Mouse (Mus musculus): ENCODE data around the gene Pbx1.
A peak's percentile ranks its signal among the peaks of the same experiment; 100 is the strongest.

Gene Pbx1

GRCm38 (mm10) chr1:168382823-168383157 lies 49.3 kb downstream of the Pbx1 start:
- DNase-seq = no peak

GRCm38 (mm10) chr1:168382106-168382822 lies 49.8 kb downstream of the Pbx1 start:
- DNase-seq = no peak

- DNase-seq = peak; percentile 24
Measured at GRCm38 (mm10) chr1:168381451-168381850, 50.6 kb downstream of the Pbx1 start.

- no peak for DNase-seq
Measured at GRCm38 (mm10) chr1:168380241-168380770, 51.8 kb downstream of the Pbx1 start.

- no peak for DNase-seq
Measured at GRCm38 (mm10) chr1:168377650-168378049, 54.4 kb downstream of the Pbx1 start.

GRCm38 (mm10) chr1:168376330-168376729 lies 55.7 kb downstream of the Pbx1 start:
- no peak for DNase-seq

DNA sequence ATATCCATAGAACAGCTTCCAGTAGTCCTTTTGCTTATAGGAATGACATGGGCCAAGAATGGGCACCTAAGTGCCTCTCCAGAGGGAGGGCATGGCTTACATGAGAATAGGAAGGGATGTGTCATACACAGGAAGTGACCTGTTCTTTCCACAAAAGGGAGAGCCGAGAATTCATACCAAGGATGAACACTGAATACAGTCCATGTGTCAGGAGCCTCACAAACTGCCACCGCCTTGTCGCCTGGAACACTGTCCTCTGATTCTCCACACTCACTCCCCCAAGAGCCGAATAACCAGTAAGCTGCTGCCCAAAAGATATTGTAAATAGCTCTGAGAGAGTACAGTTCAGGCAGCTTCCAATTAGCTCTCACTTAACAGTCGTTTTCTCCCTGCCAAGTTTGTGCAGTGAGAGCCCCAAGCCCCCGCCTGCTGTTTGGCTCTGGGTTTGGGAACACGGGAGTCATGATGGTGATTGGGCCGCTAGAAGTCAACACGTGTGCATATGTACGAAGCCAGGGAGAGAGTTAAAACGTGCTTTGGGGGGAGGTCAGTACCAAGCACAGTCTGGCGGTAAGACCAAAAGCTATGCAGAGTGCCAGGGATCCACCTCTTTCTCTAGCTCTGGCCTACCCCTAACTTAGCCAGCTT lies 57.0 kb downstream of the Pbx1 start:
- no peak for DNase-seq

DNA sequence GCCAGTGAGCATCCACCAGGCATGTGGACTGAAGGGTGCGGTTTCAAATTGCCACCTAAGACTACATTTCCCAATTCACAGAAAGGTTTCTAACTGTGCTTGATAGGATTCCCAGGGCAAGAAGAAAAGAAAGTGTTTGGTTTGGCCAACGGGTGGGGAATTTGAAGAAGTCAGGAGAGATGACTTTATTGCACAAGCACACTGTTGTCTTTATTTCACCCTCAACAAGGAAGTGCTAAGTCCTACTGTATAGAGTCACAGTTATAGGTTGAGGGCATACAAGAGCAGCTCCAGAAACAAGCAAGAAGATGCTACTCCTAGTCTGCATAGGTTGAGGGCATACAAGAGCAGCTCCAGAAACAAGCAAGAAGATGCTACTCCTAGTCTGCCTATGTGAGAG lies 60.0 kb downstream of the Pbx1 start:
- DNase-seq = no peak

DNA sequence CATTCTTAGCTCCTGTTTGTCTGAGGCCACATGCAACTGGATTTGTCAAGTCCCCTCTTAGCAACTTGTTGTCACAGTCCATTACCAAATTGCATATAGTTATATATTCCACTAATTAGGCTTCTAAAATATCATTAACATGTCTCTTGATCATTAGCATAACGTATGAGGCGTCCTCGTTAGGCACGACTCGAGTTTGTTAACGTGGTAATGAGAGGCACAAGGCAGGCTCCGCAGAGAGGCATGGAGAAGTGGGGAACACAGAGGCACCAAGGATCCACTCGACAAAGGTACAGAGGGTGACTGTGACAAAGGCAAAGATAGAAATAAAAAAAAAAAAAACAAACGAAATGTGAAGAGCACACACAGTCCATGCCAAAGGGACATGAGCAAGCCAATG lies 61.1 kb downstream of the Pbx1 start:
- DNase-seq = no peak

DNA sequence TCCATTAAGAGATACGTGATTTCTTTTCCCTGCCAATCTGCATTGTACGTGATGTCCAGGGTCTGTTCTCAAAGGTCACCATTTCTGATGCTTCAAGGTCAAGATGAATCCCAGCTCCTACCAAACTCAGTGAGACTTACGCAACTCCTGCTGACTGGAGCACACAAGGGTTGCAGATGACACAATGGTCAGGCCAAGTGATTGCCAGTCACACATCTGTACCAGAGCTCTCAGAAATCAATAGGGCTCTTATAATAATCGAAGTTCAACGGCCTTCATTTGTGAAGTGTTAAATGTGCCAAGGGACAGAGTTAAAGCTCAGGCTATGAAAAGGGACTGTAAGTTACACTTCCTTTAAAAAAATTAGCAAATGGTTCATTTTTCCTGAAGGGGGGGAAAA lies 65.8 kb downstream of the Pbx1 start:
- DNase-seq = no peak

- DNase-seq = no peak
Measured at GRCm38 (mm10) chr1:168364325-168364724, 67.7 kb downstream of the Pbx1 start.

- DNase-seq = no peak
Measured at GRCm38 (mm10) chr1:168363053-168363452, 69.0 kb downstream of the Pbx1 start.

GRCm38 (mm10) chr1:168362464-168362863 lies 69.6 kb downstream of the Pbx1 start:
- DNase-seq = no peak

GRCm38 (mm10) chr1:168357680-168358611 lies 74.1 kb downstream of the Pbx1 start:
- DNase-seq = no peak

DNA sequence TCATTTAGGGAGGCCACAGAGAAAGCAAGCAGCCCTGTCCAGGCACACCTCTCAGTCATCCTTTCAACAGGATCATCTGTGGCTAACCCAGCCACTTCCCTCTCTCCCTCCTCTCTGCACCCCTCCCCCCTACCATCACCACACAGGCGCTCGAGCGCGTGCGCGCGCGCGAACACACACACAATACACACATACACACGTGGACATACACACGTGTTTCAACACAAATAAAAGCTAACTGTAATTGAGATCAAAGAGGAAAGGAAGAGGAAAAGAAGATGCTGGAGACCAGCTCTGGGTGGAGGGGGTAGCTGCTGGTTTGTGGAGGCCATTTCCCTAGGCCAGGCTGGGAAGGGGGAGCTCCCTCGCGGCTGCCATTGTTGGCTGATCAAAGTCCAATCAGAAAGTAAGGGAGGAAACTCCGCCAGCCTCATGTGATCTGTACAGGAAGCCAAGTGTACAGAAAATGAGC lies 75.1 kb downstream of the Pbx1 start:
- DNase-seq = no peak

- DNase-seq = no peak
Measured at GRCm38 (mm10) chr1:168355985-168356556, 76.0 kb downstream of the Pbx1 start.

DNA sequence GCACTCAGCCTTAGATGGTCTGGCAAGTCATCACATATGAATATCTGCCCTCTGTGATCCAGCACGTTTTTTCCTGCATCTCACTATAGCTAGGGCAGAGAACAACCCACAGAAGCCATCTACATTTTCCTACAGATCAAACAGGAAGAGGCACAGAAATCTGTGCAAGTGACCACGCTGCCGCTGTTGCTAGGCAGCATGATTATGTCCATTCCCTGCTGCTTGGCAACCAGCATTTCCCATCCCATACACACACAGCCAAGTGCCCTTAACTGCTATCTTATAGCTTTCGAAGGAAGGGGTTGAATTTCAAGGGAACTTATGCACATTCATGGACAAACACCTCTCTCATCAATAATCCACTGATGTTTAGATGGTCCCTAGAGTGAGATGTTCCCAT lies 77.1 kb downstream of the Pbx1 start:
- no peak for DNase-seq

- no peak for DNase-seq
Measured at GRCm38 (mm10) chr1:168348036-168348784, 83.9 kb downstream of the Pbx1 start.

DNA sequence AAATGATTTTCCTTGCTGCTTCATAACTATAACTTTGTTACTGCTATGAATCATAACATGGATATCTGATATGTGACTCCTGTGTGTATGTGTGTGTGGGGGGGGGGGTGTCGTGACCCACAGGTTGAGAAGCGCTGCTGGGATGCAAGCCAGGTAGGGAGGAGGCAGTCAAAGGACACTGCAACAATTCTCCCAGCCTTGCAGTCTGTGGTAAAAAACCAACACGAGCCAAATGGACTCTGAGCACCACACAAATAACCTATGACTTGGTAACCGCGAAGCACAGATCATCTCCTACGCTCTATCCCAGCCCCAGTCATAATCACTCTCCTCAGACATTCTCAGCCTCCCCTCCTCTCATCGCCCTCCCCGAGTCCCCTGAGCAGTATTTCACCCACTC lies 87.2 kb downstream of the Pbx1 start:
- no peak for DNase-seq

DNA sequence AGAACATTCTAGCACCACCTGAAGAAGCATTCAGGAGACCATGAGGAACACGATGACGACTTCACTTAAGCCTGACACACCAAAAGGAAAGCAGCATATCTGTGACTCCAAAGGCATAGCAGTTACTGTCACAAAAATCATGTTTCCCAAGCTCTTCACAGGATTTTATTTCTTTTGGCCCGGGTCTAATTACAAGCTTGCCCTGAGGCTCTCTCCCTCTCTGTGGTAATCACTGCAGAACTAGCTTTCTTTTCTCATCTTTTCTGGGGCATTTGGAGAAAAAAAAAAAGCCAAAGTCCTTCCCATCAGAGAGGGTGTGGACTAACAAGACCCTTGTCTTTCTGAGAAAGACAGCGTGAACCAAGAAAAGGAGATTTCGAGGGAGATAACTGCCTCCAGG lies 87.8 kb downstream of the Pbx1 start:
- no peak for DNase-seq

DNA sequence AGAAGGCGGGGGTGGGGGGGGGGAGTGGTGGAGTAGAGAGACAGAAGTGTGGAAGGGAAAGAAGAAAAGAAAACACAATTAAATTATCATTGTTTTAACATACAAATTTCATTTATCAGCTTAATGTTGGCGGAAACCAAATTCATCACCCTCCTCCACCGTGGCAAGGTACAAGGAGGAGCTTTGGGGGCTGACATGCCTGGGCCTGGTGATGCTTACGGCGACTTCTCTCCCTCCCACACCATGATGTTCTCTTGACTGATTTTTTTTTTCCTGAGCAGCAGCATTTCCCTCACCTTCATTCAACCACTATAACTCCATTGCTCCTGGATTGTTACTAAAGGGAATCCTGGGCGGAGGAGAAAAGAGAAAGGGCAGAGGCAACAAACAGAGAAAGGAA lies 89.8 kb downstream of the Pbx1 start:
- DNase-seq = no peak

GRCm38 (mm10) chr1:168341863-168342262 lies 90.2 kb downstream of the Pbx1 start:
- DNase-seq = no peak
